Mouse (Mus musculus): ENCODE data around the gene Sstr4. TPM values are rescaled to one million over a fixed set of nuclear protein-coding genes. Genes with fewer than 3 reads are reported as not detected.

Sstr4 gene
- polyA plus RNA-seq, 1 experiment from 2014 or later = 0.52 TPM

DNA sequence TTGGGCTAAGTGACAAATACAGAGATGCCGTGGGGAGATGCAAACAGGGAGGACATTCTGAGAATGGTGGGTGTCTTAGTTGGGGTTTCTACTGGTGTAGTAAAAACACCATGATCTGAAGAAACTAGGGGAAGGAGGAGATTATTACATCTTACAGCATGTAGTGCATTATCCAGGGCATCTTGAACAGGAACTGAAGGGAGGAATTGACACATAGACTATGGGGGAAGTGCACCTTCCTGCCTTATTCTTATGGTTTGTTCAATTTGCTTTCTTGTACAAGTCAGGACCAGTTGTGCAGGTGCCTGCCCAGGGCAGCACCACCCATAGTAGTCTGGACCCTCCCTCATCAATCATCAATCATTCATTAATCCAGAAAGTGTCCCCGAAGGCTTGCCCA is 8.2 kb upstream of the Sstr4 start:
- DNase-seq (ENCODE audit: low spot score) = no peak

DNA sequence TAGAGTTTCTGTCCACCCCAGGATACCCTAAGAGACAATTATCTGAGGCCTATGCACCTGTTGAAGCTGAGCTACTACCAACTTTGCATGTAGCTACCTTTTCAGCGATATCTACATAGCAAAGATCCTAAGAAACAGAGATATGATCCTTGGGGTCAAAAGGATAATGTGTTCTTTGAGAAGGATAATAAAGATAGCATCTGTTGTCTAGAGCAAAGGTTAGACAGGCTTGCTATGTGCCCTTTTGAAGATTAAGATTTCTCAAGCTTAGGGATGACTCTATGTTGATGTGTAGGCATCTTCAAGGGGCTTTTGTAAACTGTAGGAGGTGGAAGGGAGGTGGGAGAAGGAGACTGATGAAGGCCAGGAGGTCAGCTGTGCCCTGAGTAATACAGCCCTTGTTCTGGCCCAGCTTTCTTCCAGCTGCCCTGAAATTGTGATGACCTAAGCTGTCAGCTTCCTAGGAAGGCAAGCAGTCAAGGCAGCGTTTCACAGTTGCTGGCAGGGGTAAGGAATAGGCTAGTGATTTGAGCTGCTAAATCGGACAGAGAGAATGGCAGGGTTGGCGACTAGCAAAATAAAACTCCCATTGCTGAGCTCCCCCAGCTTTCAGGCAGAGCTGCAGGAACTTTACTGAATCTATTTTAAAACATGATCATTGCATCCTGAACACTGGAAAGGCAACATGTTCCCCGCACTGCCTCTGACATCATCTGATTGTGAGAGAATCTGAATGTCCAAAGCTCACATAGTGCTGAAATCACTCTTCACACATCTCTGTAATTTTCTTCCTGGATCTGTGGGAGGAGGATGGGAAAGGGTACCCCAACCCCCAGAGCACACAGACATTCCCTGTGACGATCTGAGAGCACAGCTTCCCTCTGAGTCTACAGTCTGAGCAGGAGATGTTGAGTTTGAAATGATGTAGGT is 7.2 kb upstream of the Sstr4 start:
- Histone ChIP-seq H3K4me2 (ENCODE audit: low read depth, low read length, severe bottlenecking) (no peak overlapping the region), H3K9ac (ENCODE audit: low read length) (no peak overlapping the region), H3K36me3 (ENCODE audit: control insufficient read depth, insufficient read depth, low read length) (no peaks in the 10 kb centered on the region), H3K27ac (ENCODE audit: low read depth, low read length) (no peak overlapping the region), H3K4me1 (replicated peaks; ENCODE audit: control insufficient read depth, insufficient read depth, low read length) (no peaks in the 10 kb centered on the region), H3K4me3 (ENCODE audit: low read depth, low read length) (no peak overlapping the region), H3K9me3 (ENCODE audit: control insufficient read depth, low read length) (no peaks in the 10 kb centered on the region), H3K27me3 (ENCODE audit: control insufficient read depth, insufficient read depth, low read length) (no peaks in the 10 kb centered on the region)
- DNase-seq (ENCODE audit: low spot score) = no peak
- WGBS = 79% methylated on average over 6 of the region's 6 CpGs
- no peak for ATAC-seq (replicated peaks; ENCODE audit: low FRiP score)

More for the DNA sequence above, 8.2 kb upstream of the Sstr4 start:
- no peak overlapping the region for H3K4me2 ChIP-seq (ENCODE audit: low read depth, low read length, severe bottlenecking)
- no peak overlapping the region for H3K27ac ChIP-seq (ENCODE audit: low read depth, low read length)
- H3K27me3 ChIP-seq (ENCODE audit: control insufficient read depth, insufficient read depth, low read length) = no peaks in the 10 kb centered on the region
- no peak overlapping the region for H3K4me3 ChIP-seq (ENCODE audit: low read depth, low read length)
- no peaks in the 10 kb centered on the region for H3K36me3 ChIP-seq (ENCODE audit: control insufficient read depth, insufficient read depth, low read length)
- ATAC-seq (replicated peaks; ENCODE audit: low FRiP score) = no peak
- no peaks in the 10 kb centered on the region for H3K9me3 ChIP-seq (ENCODE audit: control insufficient read depth, low read length)
- WGBS = 95% methylated on average over 2 of the region's 2 CpGs
- no peak overlapping the region for H3K9ac ChIP-seq (ENCODE audit: low read length)
- H3K4me1 ChIP-seq (replicated peaks; ENCODE audit: control insufficient read depth, insufficient read depth, low read length) = no peaks in the 10 kb centered on the region

DNA sequence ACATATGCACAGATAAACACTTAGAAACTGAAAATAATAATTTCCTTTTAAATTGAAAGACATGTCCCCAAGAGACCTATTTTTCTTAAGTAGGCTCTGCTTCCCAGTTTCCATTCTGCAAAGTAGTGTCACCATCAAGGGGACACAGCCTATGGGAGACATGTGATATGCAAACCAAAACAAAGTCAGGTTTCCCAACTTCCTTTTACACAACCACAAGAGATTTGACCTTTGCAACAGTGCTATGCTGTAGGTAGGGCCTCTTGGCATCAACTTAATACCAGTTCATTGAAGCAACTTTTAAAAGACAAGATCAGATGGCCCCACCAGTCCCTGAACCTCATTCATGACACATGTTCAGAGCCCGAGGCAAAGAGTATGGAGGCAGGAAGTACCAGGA is 2.0 kb upstream of the Sstr4 start:
- no peak for ATAC-seq (replicated peaks; ENCODE audit: low FRiP score)

DNA sequence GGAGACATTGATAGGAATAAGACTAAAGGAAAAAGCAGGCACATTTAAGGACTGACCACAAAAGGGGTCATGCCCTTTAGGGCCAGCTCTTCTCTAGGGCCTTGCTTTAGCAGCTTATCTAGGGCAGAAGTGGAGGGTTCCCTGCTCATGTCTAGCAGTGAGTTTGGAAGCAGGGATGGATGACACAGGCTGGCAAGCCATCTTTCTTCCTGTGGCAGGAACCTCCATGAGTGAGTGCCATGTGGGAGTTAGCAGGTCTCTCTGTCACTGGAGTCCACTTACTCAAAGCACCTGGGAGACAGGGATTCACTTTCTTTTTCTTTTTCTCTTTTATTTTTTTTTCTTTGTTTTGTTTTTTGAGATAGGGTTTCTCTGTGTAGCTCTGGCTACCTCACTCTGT is 1.3 kb upstream of the Sstr4 start:
- no peak for ATAC-seq (replicated peaks; ENCODE audit: low FRiP score)
- H3K27me3 ChIP-seq (ENCODE audit: control insufficient read depth, insufficient read depth, low read length) = peaks cover 15% of the 10 kb centered on the region; the same call in 1 of the 2 replicates

More for the DNA sequence above, 2.0 kb upstream of the Sstr4 start:
- H3K4me2 ChIP-seq (ENCODE audit: low read depth, low read length, severe bottlenecking) = no peak overlapping the region
- DNase-seq (ENCODE audit: low spot score) = no peak
- H3K27me3 ChIP-seq (ENCODE audit: control insufficient read depth, insufficient read depth, low read length) = peaks cover 15% of the 10 kb centered on the region; the same call in 1 of the 2 replicates
- no peak overlapping the region for H3K9ac ChIP-seq (ENCODE audit: low read length)
- WGBS = 84% methylated on average over 1 of the region's 1 CpGs
- no peaks in the 10 kb centered on the region for H3K36me3 ChIP-seq (ENCODE audit: control insufficient read depth, insufficient read depth, low read length)
- 0 out of 2 replicates have a peak, but pooled peaks cover 2% of the 10 kb centered on the region for H3K4me1 ChIP-seq (replicated peaks; ENCODE audit: control insufficient read depth, insufficient read depth, low read length)
- H3K27ac ChIP-seq (ENCODE audit: low read depth, low read length) = no peak overlapping the region
- H3K4me3 ChIP-seq (ENCODE audit: low read depth, low read length) = no peak overlapping the region
- no peaks in the 10 kb centered on the region for H3K9me3 ChIP-seq (ENCODE audit: control insufficient read depth, low read length)

DNA sequence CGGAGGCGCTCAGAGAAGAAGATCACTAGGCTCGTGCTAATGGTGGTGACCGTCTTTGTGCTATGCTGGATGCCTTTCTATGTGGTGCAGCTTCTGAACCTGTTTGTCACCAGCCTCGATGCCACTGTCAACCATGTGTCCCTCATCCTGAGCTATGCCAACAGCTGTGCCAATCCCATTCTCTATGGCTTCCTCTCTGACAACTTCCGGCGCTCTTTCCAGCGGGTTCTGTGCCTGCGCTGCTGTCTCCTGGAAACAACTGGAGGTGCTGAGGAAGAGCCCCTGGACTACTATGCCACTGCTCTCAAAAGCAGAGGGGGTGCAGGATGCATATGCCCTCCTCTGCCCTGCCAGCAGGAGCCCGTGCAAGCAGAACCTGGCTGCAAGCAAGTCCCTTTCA is 1.1 kb downstream of the Sstr4 start:
- no peaks in the 10 kb centered on the region for H3K36me3 ChIP-seq (ENCODE audit: control insufficient read depth, insufficient read depth, low read length)
- WGBS = 75% methylated on average over 10 of the region's 10 CpGs
- H3K9ac ChIP-seq (ENCODE audit: low read length) = no peak overlapping the region
- H3K27ac ChIP-seq (ENCODE audit: low read depth, low read length) = no peak overlapping the region
- no peaks in the 10 kb centered on the region for H3K9me3 ChIP-seq (ENCODE audit: control insufficient read depth, low read length)
- peaks cover 15% of the 10 kb centered on the region; the same call in 1 of the 2 replicates for H3K27me3 ChIP-seq (ENCODE audit: control insufficient read depth, insufficient read depth, low read length)
- ATAC-seq (replicated peaks; ENCODE audit: low FRiP score) (no peak), DNase-seq (ENCODE audit: low spot score) (no peak)
- H3K4me1 ChIP-seq (replicated peaks; ENCODE audit: control insufficient read depth, insufficient read depth, low read length) = 0 out of 2 replicates have a peak, but pooled peaks cover 2% of the 10 kb centered on the region
- H3K4me3 ChIP-seq (ENCODE audit: low read depth, low read length) = no peak overlapping the region
- H3K4me2 ChIP-seq (ENCODE audit: low read depth, low read length, severe bottlenecking) = no peak overlapping the region

More for the DNA sequence above, 1.3 kb upstream of the Sstr4 start:
- Histone ChIP-seq H3K9ac (ENCODE audit: low read length) (no peak overlapping the region), H3K4me3 (ENCODE audit: low read depth, low read length) (no peak overlapping the region), H3K36me3 (ENCODE audit: control insufficient read depth, insufficient read depth, low read length) (no peaks in the 10 kb centered on the region), H3K4me2 (ENCODE audit: low read depth, low read length, severe bottlenecking) (no peak overlapping the region), H3K4me1 (replicated peaks; ENCODE audit: control insufficient read depth, insufficient read depth, low read length) (0 out of 2 replicates have a peak, but pooled peaks cover 2% of the 10 kb centered on the region), H3K9me3 (ENCODE audit: control insufficient read depth, low read length) (no peaks in the 10 kb centered on the region), H3K27ac (ENCODE audit: low read depth, low read length) (no peak overlapping the region)
- no peak for DNase-seq (ENCODE audit: low spot score)

DNA sequence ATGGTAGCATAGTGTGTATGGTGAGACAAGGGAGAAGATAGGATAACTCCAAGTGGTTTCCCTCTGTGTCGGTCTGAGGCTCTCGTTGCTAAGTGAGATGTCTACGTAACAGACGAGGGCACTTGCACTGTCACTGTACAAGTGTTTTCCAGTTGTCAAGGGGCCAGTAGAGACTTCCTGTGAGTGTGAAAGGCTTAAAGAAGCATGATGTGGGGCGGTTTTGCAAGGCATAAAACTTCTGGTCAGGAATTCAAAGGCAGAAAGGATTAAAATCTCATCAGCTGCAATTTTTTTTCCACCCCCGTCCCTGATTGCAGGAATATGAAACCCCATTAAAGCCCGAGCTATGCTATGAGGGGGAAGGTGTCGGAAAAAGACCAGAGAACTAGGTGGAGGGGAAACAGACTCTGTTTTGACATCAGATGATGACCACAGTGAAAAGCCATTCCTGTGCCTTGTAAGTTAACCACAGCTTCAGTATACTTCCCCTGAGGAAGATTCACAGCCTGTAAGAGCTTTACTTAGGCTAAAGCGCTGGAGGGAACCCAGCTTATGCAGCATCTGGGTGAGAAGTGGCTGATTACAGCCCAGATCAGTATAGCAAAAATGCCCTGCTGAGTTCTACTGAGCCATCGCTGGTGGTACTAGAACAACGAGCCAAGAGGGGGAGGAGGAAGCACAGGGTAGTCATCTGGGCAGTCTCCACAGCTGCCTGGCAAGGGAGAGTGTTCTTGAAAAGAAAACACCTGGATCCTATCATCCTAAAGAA is 2.1 kb downstream of the Sstr4 start:
- ATAC-seq (replicated peaks; ENCODE audit: low FRiP score) = no peak
- Histone ChIP-seq H3K9ac (ENCODE audit: low read length) (no peak overlapping the region), H3K27me3 (ENCODE audit: control insufficient read depth, insufficient read depth, low read length) (peaks cover 15% of the 10 kb centered on the region; the same call in 1 of the 2 replicates), H3K36me3 (ENCODE audit: control insufficient read depth, insufficient read depth, low read length) (no peaks in the 10 kb centered on the region), H3K4me3 (ENCODE audit: low read depth, low read length) (no peak overlapping the region), H3K27ac (ENCODE audit: low read depth, low read length) (no peak overlapping the region), H3K9me3 (ENCODE audit: control insufficient read depth, low read length) (no peaks in the 10 kb centered on the region), H3K4me1 (replicated peaks; ENCODE audit: control insufficient read depth, insufficient read depth, low read length) (0 out of 2 replicates have a peak, but pooled peaks cover 2% of the 10 kb centered on the region), H3K4me2 (ENCODE audit: low read depth, low read length, severe bottlenecking) (no peak overlapping the region)
- DNase-seq (ENCODE audit: low spot score) = no peak
- WGBS = 80% methylated on average over 11 of the region's 11 CpGs

DNA sequence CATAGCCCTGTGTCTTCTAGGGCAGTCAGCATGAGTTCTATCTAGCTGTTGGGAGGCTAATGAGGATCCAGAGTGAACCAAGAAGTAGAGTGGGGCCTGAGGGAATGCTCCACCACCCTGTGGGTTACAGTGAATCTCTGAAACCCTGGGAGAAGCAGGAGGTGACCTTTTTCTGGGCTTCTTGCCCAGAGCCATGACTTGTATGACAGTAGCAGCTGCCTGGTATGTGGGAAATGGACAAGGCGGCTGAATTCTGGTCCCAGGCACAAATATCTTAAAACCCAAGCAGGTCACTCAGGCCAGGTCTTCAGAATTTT is 2.6 kb downstream of the Sstr4 start:
- no peaks in the 10 kb centered on the region for H3K9me3 ChIP-seq (ENCODE audit: control insufficient read depth, low read length)
- no peak overlapping the region for H3K4me2 ChIP-seq (ENCODE audit: low read depth, low read length, severe bottlenecking)
- no peak overlapping the region for H3K9ac ChIP-seq (ENCODE audit: low read length)
- 100% methylated on average over 1 of the region's 1 CpGs for WGBS
- no peak for DNase-seq (ENCODE audit: low spot score)
- ATAC-seq (replicated peaks; ENCODE audit: low FRiP score) = no peak
- 0 out of 2 replicates have a peak, but pooled peaks cover 2% of the 10 kb centered on the region for H3K4me1 ChIP-seq (replicated peaks; ENCODE audit: control insufficient read depth, insufficient read depth, low read length)
- H3K27ac ChIP-seq (ENCODE audit: low read depth, low read length) = no peak overlapping the region
- H3K36me3 ChIP-seq (ENCODE audit: control insufficient read depth, insufficient read depth, low read length) = no peaks in the 10 kb centered on the region
- H3K4me3 ChIP-seq (ENCODE audit: low read depth, low read length) = no peak overlapping the region
- peaks cover 15% of the 10 kb centered on the region; the same call in 1 of the 2 replicates for H3K27me3 ChIP-seq (ENCODE audit: control insufficient read depth, insufficient read depth, low read length)

DNA sequence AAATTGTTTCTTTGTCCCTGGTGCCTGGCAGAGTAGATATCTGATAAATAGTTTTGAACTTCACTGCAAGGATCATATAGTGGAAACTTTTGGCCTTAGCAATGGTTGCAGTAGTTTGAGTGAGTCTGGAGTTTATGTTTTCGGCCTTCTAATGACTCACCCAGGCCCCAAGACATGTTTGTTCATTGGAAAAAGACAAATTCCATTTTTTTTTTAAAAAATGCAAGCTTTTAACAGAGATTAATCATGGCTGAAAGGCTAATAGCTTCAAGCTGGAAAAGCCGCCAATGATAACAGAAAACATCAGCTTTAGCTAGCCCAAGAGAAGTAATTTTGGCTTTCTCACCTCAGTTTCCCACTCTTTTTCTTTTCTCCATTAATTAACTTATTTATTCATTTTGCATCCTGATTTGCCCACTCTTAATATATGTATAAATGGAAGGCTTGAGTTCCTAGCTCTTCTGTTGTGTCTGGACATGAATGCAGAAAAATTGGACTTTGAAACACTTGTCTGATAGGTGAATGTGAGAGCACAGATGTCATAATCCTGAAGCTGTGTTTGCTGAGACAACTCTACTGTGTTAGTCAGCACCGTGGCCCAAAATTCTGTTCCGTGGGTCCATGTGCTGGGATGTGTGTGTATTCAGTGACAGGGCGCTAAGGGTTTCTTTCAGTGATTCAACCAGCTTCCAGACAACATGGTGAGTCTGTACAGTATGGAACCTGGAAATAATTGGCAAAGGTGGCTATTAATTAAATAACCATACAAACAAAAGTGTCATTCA is 3.9 kb downstream of the Sstr4 start:
- no peak for ATAC-seq (replicated peaks; ENCODE audit: low FRiP score)
- 90% methylated on average over 5 of the region's 5 CpGs for WGBS
- no peak overlapping the region for H3K27ac ChIP-seq (ENCODE audit: low read depth, low read length)
- H3K27me3 ChIP-seq (ENCODE audit: control insufficient read depth, insufficient read depth, low read length) = peaks cover 17% of the 10 kb centered on the region; the same call in 1 of the 2 replicates
- H3K4me3 ChIP-seq (ENCODE audit: low read depth, low read length) = no peak overlapping the region
- H3K4me1 ChIP-seq (replicated peaks; ENCODE audit: control insufficient read depth, insufficient read depth, low read length) = 0 out of 2 replicates have a peak, but pooled peaks cover 2% of the 10 kb centered on the region
- H3K9me3 ChIP-seq (ENCODE audit: control insufficient read depth, low read length) = no peaks in the 10 kb centered on the region
- H3K9ac ChIP-seq (ENCODE audit: low read length) = no peak overlapping the region
- DNase-seq (ENCODE audit: low spot score) = no peak
- H3K36me3 ChIP-seq (ENCODE audit: control insufficient read depth, insufficient read depth, low read length) = no peaks in the 10 kb centered on the region
- H3K4me2 ChIP-seq (ENCODE audit: low read depth, low read length, severe bottlenecking) = no peak overlapping the region
